Mouse (Mus musculus) limb, embryonic 12.5 days (tissue): Measurements from ENCODE around the gene Idh2. TPM values are rescaled to one million over a fixed set of nuclear protein-coding genes. Genes with fewer than 3 reads are reported as not detected.

ENCODE experiments used
- ATAC-seq: fragments of 200-750 bp; cut with Nextera tagmentation; 2 replicates; pipeline ENCODE4 v1.8.0; 2017; ENCODE audit warnings: low read depth, moderate TSS enrichment; ENCODE audit not compliant: insufficient number of reproducible peaks, insufficient read depth, low FRiP score, low TSS enrichment
- H3K27ac ChIP-seq: fragments of 300-500 bp; sonication (generic); 2 replicates; pipeline ENCODE4 v1.5.1; 2016; ENCODE audit warnings: mild to moderate bottlenecking, moderate library complexity
- H3K27me3 ChIP-seq: fragments of 300-500 bp; sonication (generic); 2 replicates; pipeline ENCODE4 v1.6.1; 2016; ENCODE audit warnings: mild to moderate bottlenecking, moderate library complexity
- H3K36me3 ChIP-seq: fragments of 300-500 bp; sonication (generic); 2 replicates; pipeline ENCODE4 v1.6.1; 2016; ENCODE audit warnings: mild to moderate bottlenecking, moderate library complexity
- H3K4me1 ChIP-seq: fragments of 300-500 bp; sonication (generic); replicated peaks from 2 replicates; pipeline ENCODE4 v1.6.1; 2016
- H3K4me2 ChIP-seq: fragments of 300-500 bp; sonication (generic); 2 replicates; pipeline ENCODE4 v1.6.1; 2016; ENCODE audit warnings: mild to moderate bottlenecking, moderate library complexity
- H3K4me3 ChIP-seq: fragments of 300-500 bp; sonication (generic); replicated peaks from 2 replicates; pipeline ENCODE4 v1.5.1; 2016; ENCODE audit warnings: mild to moderate bottlenecking
- H3K9ac ChIP-seq: fragments of 300-500 bp; sonication (generic); replicated peaks from 2 replicates; pipeline ENCODE4 v1.6.1; 2016; ENCODE audit warnings: mild to moderate bottlenecking, moderate library complexity
- H3K9me3 ChIP-seq: fragments of 300-500 bp; sonication (generic); 2 replicates; pipeline ENCODE4 v1.6.1; 2016; ENCODE audit warnings: mild to moderate bottlenecking, moderate library complexity
- WGBS: fragments of 180-500 bp; shearing (Covaris S2); methylation state at CpG from one replicate; pipeline ENCODE4 v1.1.7; 2016; 5-methylcytosine and 5-hydroxymethylcytosine counted together
- polyA plus RNA-seq: library from polyadenylated mRNA; unstranded; fragments of >200 nt; fragmentation: Nextera tagmentation; extraction: Ambion mirVana; gene quantifications from 2 replicates; pipeline ENCODE4 v1.2.1, GENCODE M21; 2016

Idh2 gene
- polyA plus RNA-seq, 1 experiment from 2014 or later = 555 TPM

- Histone ChIP-seq H3K4me3 (no peak overlapping the region), H3K27ac (0 out of 2 replicates have a peak overlapping the region, but pooled peaks have one; percentile 17), H3K4me2 (no peak overlapping the region), H3K27me3 (no peaks in the 10 kb centered on the region), H3K36me3 (peaks cover 47% of the 10 kb centered on the region), H3K9ac (no peak overlapping the region), H3K4me1 (peaks cover 21% of the 10 kb centered on the region), H3K9me3 (no peaks in the 10 kb centered on the region)
- no peak for ATAC-seq
- 92% methylated on average over 42 of the region's 42 CpGs for WGBS
Observed at GRCm38 (mm10) chr7:80081586-80082554, 33.3 kb downstream of the Idh2 start.

DNA sequence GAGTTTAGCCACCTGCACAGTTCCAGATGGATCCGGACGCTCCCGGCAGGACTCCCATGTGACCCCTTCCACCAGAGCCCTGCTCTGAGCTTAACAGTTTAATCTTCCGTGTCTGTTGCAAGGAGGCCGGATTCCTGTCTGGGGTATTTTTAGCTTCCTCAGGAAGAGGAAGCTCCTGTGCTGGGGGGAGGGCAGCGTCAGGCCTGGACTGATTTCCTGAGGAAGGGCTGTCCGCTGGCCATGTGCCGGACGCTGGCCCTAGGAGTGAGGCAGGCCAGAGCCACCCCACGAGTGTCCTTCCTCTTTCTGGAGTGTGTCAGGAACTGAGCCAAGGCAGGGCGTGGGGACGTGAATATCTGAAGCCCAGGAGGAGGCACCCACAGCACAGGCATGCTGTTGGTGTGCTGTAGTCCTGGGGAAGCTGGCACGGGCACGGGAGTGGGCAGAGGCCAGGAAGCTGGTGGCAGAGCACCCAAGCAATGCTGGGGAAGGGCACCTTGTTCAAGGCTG, 36.3 kb downstream of the Idh2 start:
- no peak overlapping the region for H3K9ac ChIP-seq
- 22% methylated on average over 14 of the region's 14 CpGs for WGBS
- H3K9me3 ChIP-seq = no peaks in the 10 kb centered on the region
- ATAC-seq = no peak
- 0 out of 2 replicates have a peak overlapping the region, but pooled peaks have one; percentile 8 for H3K4me2 ChIP-seq
- peaks cover 29% of the 10 kb centered on the region for H3K36me3 ChIP-seq
- H3K27ac ChIP-seq = peak overlapping the region; percentile 60
- H3K4me1 ChIP-seq = peaks cover 49% of the 10 kb centered on the region
- no peaks in the 10 kb centered on the region for H3K27me3 ChIP-seq
- H3K4me3 ChIP-seq = no peak overlapping the region

DNA sequence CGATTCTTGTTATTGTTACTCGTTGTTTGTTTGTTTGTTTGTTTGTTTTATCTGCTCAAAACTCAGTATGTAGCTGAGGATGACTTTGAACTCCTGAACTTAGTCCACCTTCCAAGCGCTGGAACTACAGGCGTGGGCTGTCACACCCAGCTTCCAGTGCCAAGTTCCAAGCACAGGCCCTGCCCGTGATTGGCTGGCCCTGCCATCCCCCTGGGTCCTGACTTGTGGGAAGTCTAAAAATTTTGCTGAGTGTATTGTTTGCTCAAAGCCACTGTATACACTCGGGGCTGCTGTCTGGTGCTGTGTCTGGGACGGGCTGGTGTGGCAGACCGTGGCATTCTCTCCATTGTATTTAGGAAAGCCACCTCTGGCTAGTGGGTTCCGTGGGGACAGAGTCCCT, 37.4 kb downstream of the Idh2 start:
- H3K27ac ChIP-seq = no peak overlapping the region
- WGBS = 83% methylated on average over 9 of the region's 9 CpGs
- H3K9ac ChIP-seq = no peak overlapping the region
- H3K27me3 ChIP-seq = no peaks in the 10 kb centered on the region
- no peak overlapping the region for H3K4me3 ChIP-seq
- H3K36me3 ChIP-seq = peaks cover 20% of the 10 kb centered on the region
- H3K9me3 ChIP-seq = no peaks in the 10 kb centered on the region
- ATAC-seq = no peak
- H3K4me1 ChIP-seq = peaks cover 55% of the 10 kb centered on the region
- no peak overlapping the region for H3K4me2 ChIP-seq

DNA sequence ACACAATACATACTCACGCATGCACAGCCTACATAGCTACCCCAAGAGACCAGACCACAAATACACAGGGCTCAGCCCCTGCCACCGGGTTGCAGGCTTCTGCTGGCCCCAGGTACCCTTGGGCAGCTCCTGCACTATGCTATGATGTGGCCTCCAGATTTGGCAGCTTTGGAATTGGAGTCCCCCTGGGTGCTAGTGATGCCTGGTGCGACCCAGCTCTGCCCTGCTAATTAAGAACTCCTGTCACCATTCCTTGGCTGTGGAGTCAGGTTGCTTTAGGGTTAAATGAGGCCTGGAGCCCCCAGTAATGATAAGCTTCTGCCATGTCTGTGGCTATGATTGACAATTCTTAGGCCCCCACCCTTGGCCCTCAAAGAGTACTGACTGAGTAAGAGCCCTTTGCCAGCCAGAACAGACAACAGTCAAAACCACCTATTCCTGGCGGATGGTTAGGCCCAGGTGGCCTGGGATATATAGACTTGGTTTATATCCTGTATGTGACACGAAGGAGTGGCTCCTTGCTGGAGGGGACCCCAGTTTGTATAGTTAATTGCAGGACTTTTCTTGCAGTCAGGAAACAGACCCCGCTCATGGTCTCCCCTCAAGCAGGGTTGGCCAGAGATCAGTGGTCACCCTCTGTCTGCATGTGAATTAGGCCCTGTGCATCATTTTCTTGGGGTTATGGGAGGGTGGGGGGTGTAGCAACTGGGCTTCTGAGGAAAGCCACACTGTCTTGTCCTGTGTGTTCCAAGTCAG, 38.1 kb downstream of the Idh2 start:
- Histone ChIP-seq H3K4me1 (peaks cover 55% of the 10 kb centered on the region), H3K27ac (peak overlapping the region; percentile 53)

DNA sequence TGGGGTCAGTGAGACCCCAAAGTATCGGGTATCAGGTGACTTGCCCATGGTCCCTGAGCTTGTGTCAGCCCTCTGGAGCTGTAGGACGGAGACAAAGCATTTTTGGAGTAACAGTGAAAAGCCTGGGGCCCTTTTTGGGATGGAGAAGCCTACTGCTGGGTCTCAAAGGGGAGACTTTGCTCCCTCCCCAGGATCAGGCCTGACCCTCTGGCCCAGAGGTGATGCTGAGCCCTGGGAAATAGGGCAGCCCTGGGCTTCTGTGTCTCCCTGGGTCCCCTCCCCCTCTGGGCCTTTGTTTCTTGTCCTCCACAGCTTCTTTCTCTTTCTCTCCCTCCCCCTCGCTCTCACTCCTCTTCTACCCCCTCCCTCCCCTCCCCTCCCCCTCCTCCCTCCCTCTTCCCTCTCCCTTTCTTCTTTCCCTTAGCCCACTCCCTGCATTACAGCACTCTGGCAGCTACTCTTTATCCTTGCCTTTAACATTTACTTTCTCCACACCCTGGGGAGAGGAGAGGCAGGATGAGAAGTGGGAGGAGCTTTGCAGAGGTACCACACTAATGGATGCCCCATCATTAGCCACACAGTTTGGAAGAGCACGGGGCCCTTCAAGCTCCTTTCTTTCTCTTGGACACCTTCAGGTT, 39.1 kb downstream of the Idh2 start:
- 23% methylated on average over 4 of the region's 4 CpGs for WGBS
- H3K36me3 ChIP-seq = peaks cover 3% of the 10 kb centered on the region; the same call in 1 of the 2 replicates
- no peak overlapping the region for H3K4me3 ChIP-seq
- H3K9me3 ChIP-seq = no peaks in the 10 kb centered on the region
- H3K27me3 ChIP-seq = no peaks in the 10 kb centered on the region
- H3K4me1 ChIP-seq = peaks cover 63% of the 10 kb centered on the region
- ATAC-seq = 0 out of 2 replicates have a peak, but pooled peaks have one; percentile 11
- H3K4me2 ChIP-seq = no peak overlapping the region; the same call in 1 of the 2 replicates
- H3K9ac ChIP-seq = no peak overlapping the region
- peak overlapping the region; percentile 53 for H3K27ac ChIP-seq

More for the DNA sequence above, 38.1 kb downstream of the Idh2 start:
- ATAC-seq = no peak
- no peak overlapping the region for H3K4me2 ChIP-seq
- no peak overlapping the region for H3K9ac ChIP-seq
- H3K27me3 ChIP-seq = no peaks in the 10 kb centered on the region
- H3K4me3 ChIP-seq = no peak overlapping the region
- 52% methylated on average over 6 of the region's 6 CpGs for WGBS
- no peaks in the 10 kb centered on the region for H3K9me3 ChIP-seq
- H3K36me3 ChIP-seq = peaks cover 13% of the 10 kb centered on the region

DNA sequence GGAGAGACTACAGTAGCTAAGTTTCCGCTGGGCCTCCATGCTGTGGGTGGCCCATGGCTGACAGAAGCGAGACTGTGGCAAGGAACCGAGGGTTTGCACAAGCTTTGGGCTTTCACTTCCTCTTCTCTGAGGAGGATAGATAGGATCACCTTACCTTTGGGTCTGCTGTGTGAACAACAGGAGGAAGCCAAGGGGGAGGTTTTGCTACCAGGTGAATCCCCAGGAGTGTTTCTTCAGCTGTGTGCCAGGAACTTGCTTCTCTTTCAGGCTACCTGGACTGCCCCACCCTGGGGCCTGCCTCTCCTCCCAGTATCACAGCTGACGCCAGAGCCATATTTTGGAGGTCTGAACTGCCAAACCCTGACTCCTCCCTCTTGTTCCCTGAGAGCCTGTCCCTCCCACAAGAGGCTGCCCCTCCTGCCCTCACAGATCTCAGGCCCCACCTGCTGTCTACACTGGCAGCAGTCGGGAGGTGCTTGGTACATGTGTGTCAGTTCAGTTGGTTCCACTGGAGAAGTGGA, 40.2 kb downstream of the Idh2 start:
- peak overlapping the region; percentile 50; the same call in 1 of the 2 replicates for H3K27ac ChIP-seq
- 58% methylated on average over 5 of the region's 5 CpGs for WGBS
- no peak overlapping the region for H3K4me3 ChIP-seq
- H3K36me3 ChIP-seq = no peaks in the 10 kb centered on the region
- no peak overlapping the region for H3K4me2 ChIP-seq
- H3K27me3 ChIP-seq = no peaks in the 10 kb centered on the region
- H3K9ac ChIP-seq = no peak overlapping the region
- H3K9me3 ChIP-seq = no peaks in the 10 kb centered on the region
- peaks cover 72% of the 10 kb centered on the region for H3K4me1 ChIP-seq
- no peak for ATAC-seq

GRCm38 (mm10) chr7:80073506-80073905, 41.7 kb downstream of the Idh2 start:
- Histone ChIP-seq H3K4me3 (no peak overlapping the region), H3K4me1 (peaks cover 79% of the 10 kb centered on the region), H3K27ac (no peak overlapping the region), H3K9ac (no peak overlapping the region), H3K27me3 (no peaks in the 10 kb centered on the region), H3K9me3 (no peaks in the 10 kb centered on the region), H3K36me3 (no peaks in the 10 kb centered on the region), H3K4me2 (no peak overlapping the region)
- no peak for ATAC-seq
- 71% methylated on average over 8 of the region's 8 CpGs for WGBS

- H3K4me2 ChIP-seq = no peak overlapping the region
- no peak overlapping the region for H3K27ac ChIP-seq
- H3K27me3 ChIP-seq = no peaks in the 10 kb centered on the region
- H3K36me3 ChIP-seq = no peaks in the 10 kb centered on the region
- H3K9me3 ChIP-seq = no peaks in the 10 kb centered on the region
- peaks cover 76% of the 10 kb centered on the region for H3K4me1 ChIP-seq
- no peak overlapping the region for H3K4me3 ChIP-seq
- no peak for ATAC-seq
- H3K9ac ChIP-seq = no peak overlapping the region
- 69% methylated on average over 6 of the region's 6 CpGs for WGBS
Observed at GRCm38 (mm10) chr7:80072297-80072696, 42.9 kb downstream of the Idh2 start.

DNA sequence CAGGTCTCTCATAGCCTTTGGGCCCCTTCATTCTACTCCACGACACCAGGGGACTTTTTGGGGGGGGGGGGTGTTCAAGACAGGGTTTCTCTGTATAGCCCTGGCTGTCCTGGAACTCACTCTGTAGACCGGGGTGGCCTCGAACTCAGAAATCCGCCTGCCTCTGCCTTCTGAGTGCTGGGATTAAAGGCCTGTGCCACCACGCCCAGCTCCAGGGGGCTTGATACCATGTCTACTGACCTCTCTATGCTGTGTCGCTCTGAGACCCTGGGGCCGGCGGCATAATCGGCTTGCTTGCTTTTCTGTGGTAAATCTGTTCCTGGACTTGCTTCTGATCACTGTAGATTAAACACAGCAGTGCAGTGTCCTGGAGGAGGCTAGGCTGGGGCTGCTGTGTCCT, 44.0 kb downstream of the Idh2 start:
- H3K4me1 ChIP-seq = peaks cover 68% of the 10 kb centered on the region
- no peak overlapping the region for H3K4me2 ChIP-seq
- WGBS = 88% methylated on average over 9 of the region's 9 CpGs
- H3K4me3 ChIP-seq = no peak overlapping the region
- no peak for ATAC-seq
- no peaks in the 10 kb centered on the region for H3K27me3 ChIP-seq
- no peaks in the 10 kb centered on the region for H3K36me3 ChIP-seq
- H3K9ac ChIP-seq = no peak overlapping the region
- H3K9me3 ChIP-seq = no peaks in the 10 kb centered on the region
- H3K27ac ChIP-seq = no peak overlapping the region

DNA sequence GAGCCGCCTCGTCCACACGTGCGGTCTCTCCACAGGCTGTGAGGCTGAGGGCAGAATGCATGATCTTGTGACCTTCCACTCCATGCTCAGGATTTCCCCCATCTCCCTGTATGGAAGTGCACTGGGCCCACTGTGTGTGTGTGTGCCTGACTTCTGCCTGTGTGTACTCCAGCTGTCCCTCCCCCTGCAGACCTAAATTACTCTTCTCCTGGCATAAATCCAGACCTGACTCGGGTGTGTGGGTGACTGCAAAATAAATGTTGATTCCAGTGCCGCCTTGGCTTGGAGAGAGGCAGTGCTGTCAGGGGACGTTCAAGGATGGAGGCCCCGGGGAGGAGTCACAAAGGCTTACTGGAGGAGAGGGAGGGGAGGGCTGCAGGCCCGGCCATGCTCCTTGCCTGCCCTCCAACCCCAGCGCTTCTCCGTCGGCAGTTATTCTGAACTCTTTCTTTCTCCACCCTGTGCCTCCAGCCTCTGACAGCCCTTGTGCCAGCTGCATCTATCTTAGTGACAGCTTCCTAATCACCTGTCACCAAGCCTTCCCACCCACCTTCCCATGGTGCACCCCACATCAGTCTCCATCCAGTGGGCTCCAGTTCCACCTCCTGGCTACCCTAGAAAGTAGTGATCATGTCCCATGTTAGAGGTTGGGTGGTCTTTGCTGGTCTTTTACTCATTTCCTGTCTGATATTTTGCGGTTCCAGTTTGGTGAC, 45.4 kb downstream of the Idh2 start:
- Histone ChIP-seq H3K9me3 (no peaks in the 10 kb centered on the region), H3K4me3 (no peak overlapping the region), H3K27me3 (no peaks in the 10 kb centered on the region), H3K27ac (peak overlapping the region; percentile 47; the same call in 1 of the 2 replicates), H3K9ac (0 out of 2 replicates have a peak overlapping the region, but pooled peaks have one; percentile 18), H3K36me3 (no peaks in the 10 kb centered on the region), H3K4me1 (peaks cover 54% of the 10 kb centered on the region), H3K4me2 (peak overlapping the region; percentile 6; the same call in 1 of the 2 replicates)
- 15% methylated on average over 13 of the region's 13 CpGs for WGBS
- no peak; the same call in 1 of the 2 replicates for ATAC-seq
